Mouse (Mus musculus): ENCODE results near the gene Pard3. TPM values are rescaled to one million over a fixed set of nuclear protein-coding genes. Genes with fewer than 3 reads are reported as not detected.

The Pard3 gene
- polyA plus RNA-seq, 1 experiment from 2014 or later = 30.0 TPM

- H3K4me2 ChIP-seq (replicated peaks; ENCODE audit: low read depth) = no peak overlapping the region
- no peak for ATAC-seq (ENCODE audit: low FRiP score, low TSS enrichment)
- H3K27ac ChIP-seq (replicated peaks) = no peak overlapping the region
- peak; percentile 58 for DNase-seq (ENCODE audit: low spot score)
- H3K4me3 ChIP-seq (ENCODE audit: low read depth, low read length) = no peak overlapping the region
- no peaks in the 10 kb centered on the region for H3K4me1 ChIP-seq (replicated peaks; ENCODE audit: control insufficient read depth, insufficient read depth)
- TF ChIP-seq CTCF (IDR thresholded peaks at IDR 0.05; ENCODE audit: low read depth) (peak; percentile 84), EP300 (optimal IDR thresholded peaks at IDR 0.05) (no peak)
- no peak overlapping the region for H3K9ac ChIP-seq (ENCODE audit: low read length)
- WGBS = 98% methylated on average over 1 of the region's 1 CpGs
- no peaks in the 10 kb centered on the region for H3K9me3 ChIP-seq (ENCODE audit: control insufficient read depth, low read length)
- H3K27me3 ChIP-seq (ENCODE audit: control insufficient read depth, insufficient read depth, low read length) = no peaks in the 10 kb centered on the region
- no peaks in the 10 kb centered on the region for H3K36me3 ChIP-seq (ENCODE audit: control insufficient read depth, insufficient read depth, low read length)
Observed at GRCm38 (mm10) chr8:127331751-127332150, 268.1 kb downstream of the Pard3 start.

GRCm38 (mm10) chr8:127335216-127335615 is 271.5 kb downstream of the Pard3 start:
- Histone ChIP-seq H3K4me1 (replicated peaks; ENCODE audit: control insufficient read depth, insufficient read depth) (no peaks in the 10 kb centered on the region), H3K36me3 (ENCODE audit: control insufficient read depth, insufficient read depth, low read length) (no peaks in the 10 kb centered on the region), H3K27ac (replicated peaks) (no peak overlapping the region), H3K27me3 (ENCODE audit: control insufficient read depth, insufficient read depth, low read length) (no peaks in the 10 kb centered on the region), H3K4me3 (ENCODE audit: low read depth, low read length) (no peak overlapping the region), H3K9me3 (ENCODE audit: control insufficient read depth, low read length) (no peaks in the 10 kb centered on the region), H3K4me2 (replicated peaks; ENCODE audit: low read depth) (no peak overlapping the region), H3K9ac (ENCODE audit: low read length) (no peak overlapping the region)
- TF ChIP-seq EP300 (optimal IDR thresholded peaks at IDR 0.05) = no peak
- no peak for TF ChIP-seq CTCF (IDR thresholded peaks at IDR 0.05; ENCODE audit: low read depth)
- DNase-seq (ENCODE audit: low spot score) (no peak), ATAC-seq (ENCODE audit: low FRiP score, low TSS enrichment) (no peak)
- 72% methylated on average over 1 of the region's 1 CpGs for WGBS

GRCm38 (mm10) chr8:127338183-127338582 is 274.5 kb downstream of the Pard3 start:
- no peak overlapping the region for H3K9ac ChIP-seq (ENCODE audit: low read length)
- H3K9me3 ChIP-seq (ENCODE audit: control insufficient read depth, low read length) = no peaks in the 10 kb centered on the region
- H3K27me3 ChIP-seq (ENCODE audit: control insufficient read depth, insufficient read depth, low read length) = no peaks in the 10 kb centered on the region
- H3K4me1 ChIP-seq (replicated peaks; ENCODE audit: control insufficient read depth, insufficient read depth) = no peaks in the 10 kb centered on the region
- no peak for TF ChIP-seq CTCF (IDR thresholded peaks at IDR 0.05; ENCODE audit: low read depth)
- DNase-seq (ENCODE audit: low spot score) = no peak
- no peak for ATAC-seq (ENCODE audit: low FRiP score, low TSS enrichment)
- no peak overlapping the region for H3K4me2 ChIP-seq (replicated peaks; ENCODE audit: low read depth)
- no peak overlapping the region for H3K27ac ChIP-seq (replicated peaks)
- H3K4me3 ChIP-seq (ENCODE audit: low read depth, low read length) = no peak overlapping the region
- H3K36me3 ChIP-seq (ENCODE audit: control insufficient read depth, insufficient read depth, low read length) = no peaks in the 10 kb centered on the region
- 90% methylated on average over 11 of the region's 11 CpGs for WGBS

GRCm38 (mm10) chr8:127341046-127341445 is 277.4 kb downstream of the Pard3 start:
- Histone ChIP-seq H3K4me1 (replicated peaks; ENCODE audit: control insufficient read depth, insufficient read depth) (no peaks in the 10 kb centered on the region), H3K27ac (replicated peaks) (no peak overlapping the region), H3K4me2 (replicated peaks; ENCODE audit: low read depth) (no peak overlapping the region), H3K36me3 (ENCODE audit: control insufficient read depth, insufficient read depth, low read length) (no peaks in the 10 kb centered on the region), H3K4me3 (ENCODE audit: low read depth, low read length) (no peak overlapping the region), H3K9ac (ENCODE audit: low read length) (no peak overlapping the region), H3K27me3 (ENCODE audit: control insufficient read depth, insufficient read depth, low read length) (no peaks in the 10 kb centered on the region), H3K9me3 (ENCODE audit: control insufficient read depth, low read length) (no peaks in the 10 kb centered on the region)
- WGBS = 88% methylated on average over 7 of the region's 7 CpGs
- TF ChIP-seq EP300 (optimal IDR thresholded peaks at IDR 0.05) = no peak
- no peak for TF ChIP-seq CTCF (IDR thresholded peaks at IDR 0.05; ENCODE audit: low read depth)
- ATAC-seq (ENCODE audit: low FRiP score, low TSS enrichment) (no peak), DNase-seq (ENCODE audit: low spot score) (no peak)

GRCm38 (mm10) chr8:127343115-127343514 is 279.4 kb downstream of the Pard3 start:
- H3K9ac ChIP-seq (ENCODE audit: low read length) = no peak overlapping the region
- H3K27ac ChIP-seq (replicated peaks) = no peak overlapping the region
- no peaks in the 10 kb centered on the region for H3K27me3 ChIP-seq (ENCODE audit: control insufficient read depth, insufficient read depth, low read length)
- no peaks in the 10 kb centered on the region for H3K4me1 ChIP-seq (replicated peaks; ENCODE audit: control insufficient read depth, insufficient read depth)
- no peaks in the 10 kb centered on the region for H3K36me3 ChIP-seq (ENCODE audit: control insufficient read depth, insufficient read depth, low read length)
- H3K9me3 ChIP-seq (ENCODE audit: control insufficient read depth, low read length) = no peaks in the 10 kb centered on the region
- DNase-seq (ENCODE audit: low spot score) (no peak), ATAC-seq (ENCODE audit: low FRiP score, low TSS enrichment) (no peak)
- no peak overlapping the region for H3K4me3 ChIP-seq (ENCODE audit: low read depth, low read length)
- WGBS = 79% methylated on average over 2 of the region's 2 CpGs
- TF ChIP-seq CTCF (IDR thresholded peaks at IDR 0.05; ENCODE audit: low read depth) (no peak), EP300 (optimal IDR thresholded peaks at IDR 0.05) (no peak)
- H3K4me2 ChIP-seq (replicated peaks; ENCODE audit: low read depth) = no peak overlapping the region

GRCm38 (mm10) chr8:127344421-127344820 is 280.7 kb downstream of the Pard3 start:
- no peak overlapping the region for H3K27ac ChIP-seq (replicated peaks)
- H3K9me3 ChIP-seq (ENCODE audit: control insufficient read depth, low read length) = no peaks in the 10 kb centered on the region
- ATAC-seq (ENCODE audit: low FRiP score, low TSS enrichment) (no peak), DNase-seq (ENCODE audit: low spot score) (no peak)
- H3K4me1 ChIP-seq (replicated peaks; ENCODE audit: control insufficient read depth, insufficient read depth) = no peaks in the 10 kb centered on the region
- H3K4me3 ChIP-seq (ENCODE audit: low read depth, low read length) = no peak overlapping the region
- no peak for TF ChIP-seq EP300 (optimal IDR thresholded peaks at IDR 0.05)
- no peak for TF ChIP-seq CTCF (IDR thresholded peaks at IDR 0.05; ENCODE audit: low read depth)
- H3K27me3 ChIP-seq (ENCODE audit: control insufficient read depth, insufficient read depth, low read length) = no peaks in the 10 kb centered on the region
- no peak overlapping the region for H3K4me2 ChIP-seq (replicated peaks; ENCODE audit: low read depth)
- 85% methylated on average over 3 of the region's 3 CpGs for WGBS
- no peaks in the 10 kb centered on the region for H3K36me3 ChIP-seq (ENCODE audit: control insufficient read depth, insufficient read depth, low read length)
- no peak overlapping the region for H3K9ac ChIP-seq (ENCODE audit: low read length)

Measured in stomach, postnatal 0 days (tissue).